Mouse (Mus musculus): ENCODE measurements at regions not wholly inside any gene's neighbourhood (a gene's known extent, or its start where the extent isn't known, plus 50 kb on each side); places are given as distances from the start of the nearest gene placed in this dataset.

DNA sequence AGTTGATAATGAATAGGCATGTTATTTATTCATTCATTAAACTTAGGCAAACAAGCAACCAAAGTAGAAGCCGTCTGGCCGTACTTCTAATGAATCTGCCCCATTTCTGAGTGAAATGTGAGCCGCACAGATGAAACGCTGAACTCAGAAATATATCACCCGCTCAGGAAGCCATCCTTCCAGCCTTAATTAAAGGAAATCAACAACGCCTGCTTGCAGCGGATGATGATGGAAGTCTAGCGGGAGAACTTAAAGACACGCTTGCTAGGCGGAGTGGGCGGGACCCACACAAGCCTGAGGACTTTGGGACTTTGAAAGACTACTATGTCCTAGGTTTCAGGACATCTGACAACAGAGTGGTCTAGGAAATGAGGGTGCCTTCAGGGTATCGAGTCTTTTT is 117.7 kb upstream of the Xylt1 start:
- no peak for DNase-seq (ENCODE audit: low spot score)

DNA sequence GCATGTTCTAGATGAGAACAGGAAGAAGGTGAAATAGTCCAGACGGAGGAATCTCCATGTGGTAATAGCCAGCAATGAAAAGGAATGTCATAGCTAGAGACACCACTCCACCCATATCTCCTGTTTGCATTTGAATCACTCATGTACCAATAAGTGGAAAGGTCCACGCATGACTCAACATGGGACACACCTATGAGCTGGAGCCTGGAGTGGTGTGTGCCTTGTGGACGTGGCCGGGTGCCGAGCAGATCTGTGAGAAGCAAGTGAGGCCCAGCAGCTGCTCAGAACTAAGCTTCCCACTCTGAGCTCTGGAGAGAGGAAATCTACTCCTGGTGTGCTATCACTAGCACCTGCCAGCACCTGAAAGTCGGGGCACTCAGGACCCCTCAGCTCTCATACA is 116.4 kb upstream of the Xylt1 start:
- no peak for DNase-seq (ENCODE audit: low spot score)

DNA sequence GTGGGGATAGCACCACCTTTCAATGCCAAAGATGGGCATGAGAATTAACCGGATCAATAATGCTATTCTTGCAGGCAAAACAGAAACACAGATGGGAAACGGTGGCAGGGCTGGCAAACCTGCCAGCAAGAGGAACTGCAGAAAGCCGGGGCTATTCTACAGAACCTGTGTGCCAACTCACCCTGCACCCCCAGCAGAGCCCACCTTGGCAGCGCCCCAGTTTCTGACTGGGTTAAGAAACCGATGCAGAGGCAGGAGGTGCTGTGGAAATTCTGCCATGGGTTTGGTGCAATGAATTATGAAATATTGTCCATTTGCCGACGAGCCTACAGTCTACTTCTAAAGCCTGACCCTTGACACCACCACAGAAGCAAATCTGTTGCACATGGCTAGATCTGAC is 112.7 kb upstream of the Xylt1 start:
- no peak for DNase-seq (ENCODE audit: low spot score)

GRCm38 (mm10) chr7:117269263-117269897 is 111.4 kb upstream of the Xylt1 start:
- DNase-seq (ENCODE audit: low spot score), result no peak

- no peak for DNase-seq (ENCODE audit: low spot score)
These were observed 102.3 kb upstream of the Xylt1 start for GRCm38 (mm10) chr7:117278388-117278961.

- DNase-seq (ENCODE audit: low spot score), result no peak
These were observed 98.6 kb upstream of the Xylt1 start for GRCm38 (mm10) chr7:117282194-117282593.

DNA sequence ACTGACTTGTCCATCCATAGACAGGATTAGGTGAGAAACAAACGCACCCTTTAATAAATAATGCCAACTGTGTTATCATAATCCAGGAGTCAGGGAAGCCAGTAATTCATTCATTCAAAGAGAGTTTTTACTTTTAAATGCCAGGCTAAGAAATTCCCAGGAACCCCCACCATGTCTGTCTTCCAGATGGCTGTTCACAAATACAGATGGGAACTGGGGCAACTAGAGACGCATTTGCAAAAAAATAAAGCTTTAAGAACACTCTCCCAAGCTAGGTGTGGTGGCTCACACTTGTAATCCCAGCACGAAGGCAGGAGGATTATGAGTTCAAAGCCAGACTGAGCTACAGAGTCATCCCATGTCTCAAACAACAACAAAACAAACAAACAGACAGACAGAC is 95.6 kb upstream of the Xylt1 start:
- no peak for DNase-seq (ENCODE audit: low spot score)

- no peak for DNase-seq (ENCODE audit: low spot score)
These were observed 94.8 kb upstream of the Xylt1 start for GRCm38 (mm10) chr7:117285985-117286384.

GRCm38 (mm10) chr7:117303705-117304104 is 77.1 kb upstream of the Xylt1 start:
- DNase-seq (ENCODE audit: low spot score), result no peak

DNA sequence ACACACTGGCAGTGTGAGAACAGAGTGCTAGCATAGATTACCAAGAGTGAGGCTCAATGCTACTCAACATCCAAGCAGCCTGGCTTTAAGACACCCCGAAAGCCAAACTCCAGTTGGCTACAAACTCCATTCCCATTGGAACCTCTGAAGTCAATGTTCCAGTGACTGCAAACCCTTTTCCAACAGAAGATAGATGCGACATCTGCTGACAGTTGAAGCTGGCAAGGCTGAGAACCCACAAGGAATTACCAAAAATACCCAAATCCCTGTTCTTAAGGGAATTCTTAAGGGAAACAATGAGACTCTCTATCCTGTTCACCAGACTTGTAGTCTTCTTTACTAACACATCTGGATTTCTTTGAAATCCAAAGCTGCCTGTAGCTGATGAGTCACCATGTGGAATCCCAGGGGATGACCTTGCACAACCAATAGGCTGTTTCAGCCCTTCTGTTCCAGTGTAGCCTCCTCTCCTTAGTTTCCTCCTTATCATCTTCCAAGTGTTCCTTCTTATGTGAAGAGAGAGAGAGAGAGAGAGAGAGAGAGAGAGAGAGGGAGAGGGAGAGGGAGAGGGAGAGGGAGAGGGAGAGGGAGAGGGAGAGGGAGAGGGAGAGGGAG is 70.1 kb upstream of the Xylt1 start:
- no peak for DNase-seq (ENCODE audit: low spot score)

DNA sequence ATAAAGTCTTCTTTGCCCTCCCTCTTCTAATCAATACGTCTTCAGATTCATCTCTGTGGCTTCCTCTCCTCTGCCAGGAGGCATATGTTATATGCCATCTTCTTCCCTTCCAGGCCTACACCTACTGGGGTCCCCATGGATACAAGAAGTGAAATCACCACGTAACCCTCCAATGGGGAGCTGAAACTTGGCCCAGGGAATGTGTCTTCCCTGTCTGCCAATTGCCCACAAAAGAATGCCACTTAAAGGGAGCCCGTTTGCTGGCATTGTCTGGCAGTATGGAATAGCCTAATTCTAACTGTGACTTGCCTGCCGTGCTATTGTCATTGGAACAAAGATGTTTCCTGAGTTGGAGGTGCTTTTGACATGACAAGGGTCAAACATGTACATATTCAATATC is 69.5 kb upstream of the Xylt1 start:
- DNase-seq (ENCODE audit: low spot score), result no peak

GRCm38 (mm10) chr7:117316126-117316805 is 64.5 kb upstream of the Xylt1 start:
- DNase-seq (ENCODE audit: low spot score), result no peak

- no peak for DNase-seq (ENCODE audit: low spot score)
These were observed 63.4 kb upstream of the Xylt1 start for GRCm38 (mm10) chr7:117317362-117317761.

GRCm38 (mm10) chr7:117320552-117320951 is 60.2 kb upstream of the Xylt1 start:
- DNase-seq (ENCODE audit: low spot score), result no peak

Data from c-Kit-positive CD71-positive TER-119-positive erythroid progenitor cells, embryonic 14.5 days (primary cell).